Mouse (Mus musculus) brain, embryonic 14.5 days (tissue): Measurements from ENCODE around the gene Abhd5.

Source experiments
- CTCF ChIP-seq: fragments of 200-500 bp; IDR thresholded peaks from 2 replicates; pipeline ENCODE4 v1.5.1; 2012; ENCODE audit warnings: inconsistent platforms, mild to moderate bottlenecking, moderate library complexity, borderline replicate concordance; ENCODE audit not compliant: insufficient read depth, insufficient read length; ENCODE audit errors: extremely low read depth
- POLR2A ChIP-seq: fragments of 200-500 bp; IDR thresholded peaks from 2 replicates; pipeline ENCODE4 v1.6.1; 2012; ENCODE audit warnings: mild to moderate bottlenecking, inconsistent platforms, borderline replicate concordance; ENCODE audit not compliant: poor library complexity, insufficient read depth, insufficient read length, severe bottlenecking; ENCODE audit errors: extremely low read depth

- no peak for TF ChIP-seq CTCF
- no peak for TF ChIP-seq POLR2A
Measured at GRCm38 (mm10) chr9:122352911-122353310, 1.5 kb downstream of the Abhd5 start.
